Mouse (Mus musculus): ENCODE results near the gene Eif1ad. TPM values are rescaled to one million over a fixed set of nuclear protein-coding genes. Genes with fewer than 3 reads are reported as not detected.

Eif1ad gene
- polyA plus RNA-seq, 1 experiment = 52.9 TPM

- H3K27me3 ChIP-seq (ENCODE audit: control insufficient read depth, insufficient read depth, insufficient read length) = no peaks in the 10 kb centered on the region
- H3K4me2 ChIP-seq (ENCODE audit: low read depth) = no peak within 1 kb of the TSS
- no peak within 1 kb of the TSS for H3K4me3 ChIP-seq
- H3K79me2 ChIP-seq (ENCODE audit: control insufficient read depth, insufficient read depth) = no peaks in the 10 kb centered on the region
- H3ac ChIP-seq (ENCODE audit: control insufficient read depth, insufficient read length) = no peak within 1 kb of the TSS
- H3K36me3 ChIP-seq (ENCODE audit: control insufficient read depth, insufficient read depth) = no peaks in the 10 kb centered on the region
- no peak for TF ChIP-seq POLR2AphosphoS2 (IDR thresholded peaks at IDR 0.05; ENCODE audit: insufficient read length, low read depth)
- TF ChIP-seq MYOD1 (IDR thresholded peaks at IDR 0.05; ENCODE audit: control insufficient read depth in 1 of 3, insufficient read length in 2 of 3, low read depth in 2 of 3) = no peak
- no peak for TF ChIP-seq MYOG (IDR thresholded peaks at IDR 0.05; ENCODE audit: control insufficient read depth in 1 of 3, insufficient read depth in 1 of 3, insufficient read length in 2 of 3, low read depth in 2 of 3)
- TF ChIP-seq TCF3 (IDR thresholded peaks at IDR 0.05; ENCODE audit: insufficient read length, low read depth) = no peak
- TF ChIP-seq TCF12 (IDR thresholded peaks at IDR 0.05; ENCODE audit: insufficient read depth, poor library complexity, severe bottlenecking) = no peak
- no peak for TF ChIP-seq POLR2A (IDR thresholded peaks at IDR 0.05; ENCODE audit: insufficient read length, low read depth)
- no peak for TF ChIP-seq CEBPB (IDR thresholded peaks at IDR 0.05; ENCODE audit: insufficient read depth, poor library complexity, severe bottlenecking)
- TF ChIP-seq REST (IDR thresholded peaks at IDR 0.05; ENCODE audit: insufficient read depth, insufficient read length) = no peak
- TF ChIP-seq SRF (IDR thresholded peaks at IDR 0.05; ENCODE audit: control insufficient read depth, insufficient read length, low read depth) = no peak
- no peak for TF ChIP-seq USF1 (IDR thresholded peaks at IDR 0.05; ENCODE audit: low read depth)
- TF ChIP-seq E2F4 (IDR thresholded peaks at IDR 0.05; ENCODE audit: insufficient read depth) = no peak
- TF ChIP-seq MAX (IDR thresholded peaks at IDR 0.05; ENCODE audit: low read depth) = no peak
Measured at GRCm38 (mm10) chr19:5335441-5335840, 31.1 kb upstream of the Eif1ad start, which contains the start of gene Catsper1. TSS of gene Catsper1 (plus strand) at chr19:5335741.

- Histone ChIP-seq H3K36me3 (ENCODE audit: control insufficient read depth, insufficient read depth) (no peaks in the 10 kb centered on the region), H3K79me2 (ENCODE audit: control insufficient read depth, insufficient read depth) (no peaks in the 10 kb centered on the region), H3K4me3 (no peak overlapping the region), H3ac (ENCODE audit: control insufficient read depth, insufficient read length) (no peak overlapping the region), H3K27me3 (ENCODE audit: control insufficient read depth, insufficient read depth, insufficient read length) (no peaks in the 10 kb centered on the region), H3K4me2 (ENCODE audit: low read depth) (no peak overlapping the region)
- TF ChIP-seq CEBPB (IDR thresholded peaks at IDR 0.05; ENCODE audit: insufficient read depth, poor library complexity, severe bottlenecking) = no peak
- no peak for TF ChIP-seq MAX (IDR thresholded peaks at IDR 0.05; ENCODE audit: low read depth)
- no peak for TF ChIP-seq POLR2AphosphoS2 (IDR thresholded peaks at IDR 0.05; ENCODE audit: insufficient read length, low read depth)
- TF ChIP-seq MYOD1 (IDR thresholded peaks at IDR 0.05; ENCODE audit: control insufficient read depth in 1 of 3, insufficient read length in 2 of 3, low read depth in 2 of 3) = no peak
- TF ChIP-seq TCF12 (IDR thresholded peaks at IDR 0.05; ENCODE audit: insufficient read depth, poor library complexity, severe bottlenecking) = no peak
- no peak for TF ChIP-seq REST (IDR thresholded peaks at IDR 0.05; ENCODE audit: insufficient read depth, insufficient read length)
- TF ChIP-seq E2F4 (IDR thresholded peaks at IDR 0.05; ENCODE audit: insufficient read depth) = no peak
- TF ChIP-seq USF1 (IDR thresholded peaks at IDR 0.05; ENCODE audit: low read depth) = no peak
- TF ChIP-seq TCF3 (IDR thresholded peaks at IDR 0.05; ENCODE audit: insufficient read length, low read depth) = no peak
- no peak for TF ChIP-seq POLR2A (IDR thresholded peaks at IDR 0.05; ENCODE audit: insufficient read length, low read depth)
- no peak for TF ChIP-seq SRF (IDR thresholded peaks at IDR 0.05; ENCODE audit: control insufficient read depth, insufficient read length, low read depth)
- no peak for TF ChIP-seq MYOG (IDR thresholded peaks at IDR 0.05; ENCODE audit: control insufficient read depth in 1 of 3, insufficient read depth in 1 of 3, insufficient read length in 2 of 3, low read depth in 2 of 3)
Measured at GRCm38 (mm10) chr19:5337975-5338374, 28.6 kb upstream of the Eif1ad start.

GRCm38 (mm10) chr19:5341360-5341759 lies 25.2 kb upstream of the Eif1ad start:
- no peak overlapping the region for H3K4me3 ChIP-seq
- no peaks in the 10 kb centered on the region for H3K36me3 ChIP-seq (ENCODE audit: control insufficient read depth, insufficient read depth)
- H3K27me3 ChIP-seq (ENCODE audit: control insufficient read depth, insufficient read depth, insufficient read length) = no peaks in the 10 kb centered on the region
- no peak overlapping the region for H3ac ChIP-seq (ENCODE audit: control insufficient read depth, insufficient read length)
- no peak for TF ChIP-seq TCF12 (IDR thresholded peaks at IDR 0.05; ENCODE audit: insufficient read depth, poor library complexity, severe bottlenecking)
- no peak for TF ChIP-seq MYOG (IDR thresholded peaks at IDR 0.05; ENCODE audit: control insufficient read depth in 1 of 3, insufficient read depth in 1 of 3, insufficient read length in 2 of 3, low read depth in 2 of 3)
- no peak for TF ChIP-seq MYOD1 (IDR thresholded peaks at IDR 0.05; ENCODE audit: control insufficient read depth in 1 of 3, insufficient read length in 2 of 3, low read depth in 2 of 3)
- TF ChIP-seq TCF3 (IDR thresholded peaks at IDR 0.05; ENCODE audit: insufficient read length, low read depth) = no peak
- TF ChIP-seq POLR2A (IDR thresholded peaks at IDR 0.05; ENCODE audit: insufficient read length, low read depth) = no peak
- TF ChIP-seq E2F4 (IDR thresholded peaks at IDR 0.05; ENCODE audit: insufficient read depth) = no peak
- no peak for TF ChIP-seq SRF (IDR thresholded peaks at IDR 0.05; ENCODE audit: control insufficient read depth, insufficient read length, low read depth)
- TF ChIP-seq MAX (IDR thresholded peaks at IDR 0.05; ENCODE audit: low read depth) = no peak
- no peak for TF ChIP-seq CEBPB (IDR thresholded peaks at IDR 0.05; ENCODE audit: insufficient read depth, poor library complexity, severe bottlenecking)
- no peaks in the 10 kb centered on the region for H3K79me2 ChIP-seq (ENCODE audit: control insufficient read depth, insufficient read depth)
- H3K4me2 ChIP-seq (ENCODE audit: low read depth) = no peak overlapping the region

GRCm38 (mm10) chr19:5345297-5346131 lies 21.0 kb upstream of the Eif1ad start:
- no peak for TF ChIP-seq E2F4 (IDR thresholded peaks at IDR 0.05; ENCODE audit: insufficient read depth)
- peak; percentile 33 to 82 (median 82) for TF ChIP-seq MYOD1 (IDR thresholded peaks at IDR 0.05; ENCODE audit: control insufficient read depth in 1 of 3, insufficient read length in 2 of 3, low read depth in 2 of 3)
- TF ChIP-seq MAX (IDR thresholded peaks at IDR 0.05; ENCODE audit: low read depth) = peak; percentile 44
- no peak for TF ChIP-seq REST (IDR thresholded peaks at IDR 0.05; ENCODE audit: insufficient read depth, insufficient read length)
- TF ChIP-seq USF1 (IDR thresholded peaks at IDR 0.05; ENCODE audit: low read depth) = peak; percentile 96
- TF ChIP-seq POLR2A (IDR thresholded peaks at IDR 0.05; ENCODE audit: insufficient read length, low read depth) = peak; percentile 14
- TF ChIP-seq TCF3 (IDR thresholded peaks at IDR 0.05; ENCODE audit: insufficient read length, low read depth) = peak; percentile 7
- peak; percentile 73 for TF ChIP-seq TCF12 (IDR thresholded peaks at IDR 0.05; ENCODE audit: insufficient read depth, poor library complexity, severe bottlenecking)
- peak in 2 of 3 experiments; percentile 69 to 86 for TF ChIP-seq MYOG (IDR thresholded peaks at IDR 0.05; ENCODE audit: control insufficient read depth in 1 of 3, insufficient read depth in 1 of 3, insufficient read length in 2 of 3, low read depth in 2 of 3)
- TF ChIP-seq POLR2AphosphoS2 (IDR thresholded peaks at IDR 0.05; ENCODE audit: insufficient read length, low read depth) = peak; percentile 6
- no peak for TF ChIP-seq CEBPB (IDR thresholded peaks at IDR 0.05; ENCODE audit: insufficient read depth, poor library complexity, severe bottlenecking)
- Histone ChIP-seq H3K4me2 (ENCODE audit: low read depth) (peak overlapping the region; percentile 75), H3ac (ENCODE audit: control insufficient read depth, insufficient read length) (no peak overlapping the region), H3K79me2 (ENCODE audit: control insufficient read depth, insufficient read depth) (no peaks in the 10 kb centered on the region), H3K36me3 (ENCODE audit: control insufficient read depth, insufficient read depth) (no peaks in the 10 kb centered on the region), H3K27me3 (ENCODE audit: control insufficient read depth, insufficient read depth, insufficient read length) (no peaks in the 10 kb centered on the region), H3K4me3 (no peak overlapping the region)
